Mouse (Mus musculus) cerebellum, adult 2 months (tissue): ENCODE measurements at regions not wholly inside any gene's neighbourhood (a gene's known extent, or its start where the extent isn't known, plus 50 kb on each side); places are given as distances from the start of the nearest gene placed in this dataset.

ENCODE experiments used
- DNase-seq, 2 experiments: peaks; one replicate each; pipeline ENCODE4 v3.0.0; 2021
- H3K27ac ChIP-seq: fragments of 200-500 bp; 2 replicates; pipeline ENCODE4 v1.5.1; 2012; ENCODE audit warnings: low read length, control low read depth, inconsistent platforms; ENCODE audit not compliant: insufficient read depth
- H3K27me3 ChIP-seq: fragments of 200-500 bp; 2 replicates; pipeline ENCODE4 v1.6.1; 2012; ENCODE audit warnings: inconsistent platforms, mild to moderate bottlenecking, low read length, moderate library complexity; ENCODE audit not compliant: control insufficient read depth, insufficient read depth
- H3K4me1 ChIP-seq: fragments of 200-500 bp; 2 replicates; pipeline ENCODE4 v1.6.1; 2011; ENCODE audit warnings: low read length; ENCODE audit not compliant: control insufficient read depth, insufficient read depth
- H3K4me3 ChIP-seq: fragments of 200-500 bp; replicated peaks from 2 replicates; pipeline ENCODE3; 2011; ENCODE audit warnings: mild to moderate bottlenecking, low read depth, low read length, control low read depth; ENCODE audit not compliant: insufficient read depth
- CTCF ChIP-seq: fragments of 200-500 bp; IDR thresholded peaks from 2 replicates; pipeline ENCODE4 v1.5.1; 2011; ENCODE audit warnings: low read depth, mild to moderate bottlenecking, control low read depth, low read length, moderate library complexity, borderline replicate concordance; ENCODE audit not compliant: insufficient read depth
- POLR2A ChIP-seq: fragments of 200-500 bp; IDR thresholded peaks from 2 replicates; pipeline ENCODE4 v1.6.1; 2011; ENCODE audit warnings: low read length, control low read depth, borderline replicate concordance; ENCODE audit not compliant: insufficient read depth
- WGBS: fragments of 180-500 bp; shearing (Covaris S2); methylation state at CpG from one replicate; pipeline ENCODE4 v1.1.7; 2018; 5-methylcytosine and 5-hydroxymethylcytosine counted together

- 93% methylated on average over 17 of the region's 17 CpGs for WGBS
- TF ChIP-seq POLR2A: no peak
- TF ChIP-seq CTCF: no peak
- DNase-seq: no peak
- no peaks in the 10 kb centered on the region for H3K4me1 ChIP-seq
- no peak overlapping the region for H3K4me3 ChIP-seq
- H3K27ac ChIP-seq: no peak overlapping the region
- no peaks in the 10 kb centered on the region for H3K27me3 ChIP-seq
Measured at GRCm38 (mm10) chr2:50877716-50878115, 271.2 kb downstream of the Rnd3 start.

GRCm38 (mm10) chr2:50875072-50875471 lies 273.8 kb downstream of the Rnd3 start:
- Histone ChIP-seq H3K27me3 (no peaks in the 10 kb centered on the region), H3K4me3 (no peak overlapping the region), H3K27ac (no peak overlapping the region), H3K4me1 (no peaks in the 10 kb centered on the region)
- TF ChIP-seq POLR2A: no peak
- TF ChIP-seq CTCF: no peak
- no peak for DNase-seq
- 60% methylated on average over 6 of the region's 6 CpGs for WGBS

- Histone ChIP-seq H3K4me1 (no peaks in the 10 kb centered on the region), H3K4me3 (no peak overlapping the region), H3K27ac (no peak overlapping the region), H3K27me3 (no peaks in the 10 kb centered on the region)
- no peak for DNase-seq
- TF ChIP-seq CTCF: no peak
- no peak for TF ChIP-seq POLR2A
- 59% methylated on average over 8 of the region's 8 CpGs for WGBS
Measured at GRCm38 (mm10) chr2:50853538-50854244, 295.2 kb downstream of the Rnd3 start.

- DNase-seq: no peak
- Histone ChIP-seq H3K27ac (no peak overlapping the region), H3K27me3 (no peaks in the 10 kb centered on the region), H3K4me1 (no peaks in the 10 kb centered on the region), H3K4me3 (no peak overlapping the region)
- no peak for TF ChIP-seq POLR2A
- no peak for TF ChIP-seq CTCF
- 98% methylated on average over 2 of the region's 2 CpGs for WGBS
Measured at GRCm38 (mm10) chr2:50852413-50852919, 296.4 kb downstream of the Rnd3 start.

GRCm38 (mm10) chr2:50850071-50850470 lies 298.8 kb downstream of the Rnd3 start:
- Histone ChIP-seq H3K4me1 (no peaks in the 10 kb centered on the region), H3K4me3 (no peak overlapping the region), H3K27me3 (no peaks in the 10 kb centered on the region), H3K27ac (no peak overlapping the region)
- no peak for DNase-seq
- TF ChIP-seq CTCF (no peak), POLR2A (no peak)
- WGBS: 96% methylated on average over 3 of the region's 3 CpGs

GRCm38 (mm10) chr2:50841881-50842280 lies 307.0 kb downstream of the Rnd3 start:
- Histone ChIP-seq H3K4me1 (no peaks in the 10 kb centered on the region), H3K27ac (no peak overlapping the region), H3K4me3 (no peak overlapping the region), H3K27me3 (no peaks in the 10 kb centered on the region)
- no peak for DNase-seq
- TF ChIP-seq POLR2A (no peak), CTCF (no peak)
- 90% methylated on average over 2 of the region's 2 CpGs for WGBS

GRCm38 (mm10) chr2:50835511-50836320 lies 313.2 kb downstream of the Rnd3 start:
- Histone ChIP-seq H3K27ac (no peak overlapping the region), H3K4me1 (no peaks in the 10 kb centered on the region), H3K4me3 (no peak overlapping the region), H3K27me3 (no peaks in the 10 kb centered on the region)
- no peak for DNase-seq
- WGBS: 76% methylated on average over 6 of the region's 6 CpGs
- no peak for TF ChIP-seq CTCF
- no peak for TF ChIP-seq POLR2A

GRCm38 (mm10) chr2:50833791-50834190 lies 315.1 kb downstream of the Rnd3 start:
- Histone ChIP-seq H3K27me3 (no peaks in the 10 kb centered on the region), H3K4me3 (no peak overlapping the region), H3K27ac (no peak overlapping the region), H3K4me1 (no peaks in the 10 kb centered on the region)
- TF ChIP-seq CTCF (no peak), POLR2A (no peak)
- 93% methylated on average over 5 of the region's 5 CpGs for WGBS
- DNase-seq: no peak
